Mouse (Mus musculus): ENCODE measurements at regions not wholly inside any gene's neighbourhood (a gene's known extent, or its start where the extent isn't known, plus 50 kb on each side); places are given as distances from the start of the nearest gene placed in this dataset.

DNA sequence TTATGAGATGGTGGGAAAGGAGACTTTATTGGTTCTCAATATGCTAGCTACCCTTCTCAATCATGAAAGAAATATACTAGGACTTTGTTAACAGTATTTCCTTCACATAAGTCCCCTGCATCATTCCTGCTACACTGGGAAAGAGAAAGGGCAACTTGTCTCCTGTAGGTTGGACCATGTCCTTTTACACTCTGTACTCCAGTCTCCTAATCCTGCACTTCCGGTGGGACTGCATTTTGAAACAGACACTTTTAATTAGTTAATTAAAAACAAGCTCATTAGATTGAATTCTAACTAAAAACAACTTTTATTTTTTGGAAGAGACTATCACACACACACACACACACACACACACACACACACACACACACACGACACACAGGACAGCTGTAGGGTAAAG lies 131.2 kb upstream of the Pter start:
- TF ChIP-seq CTCF (IDR thresholded peaks at IDR 0.05; ENCODE audit: low read depth) (no peak), EP300 (IDR thresholded peaks at IDR 0.05; ENCODE audit: low read depth) (no peak)
